Mouse (Mus musculus): ENCODE measurements around the gene Gm17190.

DNA sequence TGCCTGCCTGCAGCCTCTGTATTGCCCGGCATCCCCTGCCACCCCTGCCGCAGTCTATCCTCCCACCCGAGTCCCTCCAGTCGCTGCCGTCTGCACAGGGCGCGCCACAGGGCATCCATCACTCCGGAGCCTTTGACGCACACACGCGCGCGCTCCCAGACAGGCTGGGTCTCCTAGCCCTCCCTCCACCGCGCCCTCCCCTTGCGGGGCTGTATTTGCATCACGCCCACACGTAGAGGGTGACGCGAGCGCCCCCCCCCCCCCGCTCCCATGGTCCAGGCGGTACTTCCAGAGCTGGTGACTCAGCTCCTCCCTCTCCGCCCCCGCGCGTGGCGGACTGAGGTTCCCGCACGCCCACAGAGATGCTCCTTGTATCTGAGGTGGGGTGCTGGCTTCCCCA, 49.2 kb downstream of the Gm17190 start:
- TF ChIP-seq CTCF (IDR thresholded peaks at IDR 0.05; ENCODE audit: insufficient read depth, low read length) (no peak), POLR2A (IDR thresholded peaks at IDR 0.05; ENCODE audit: borderline replicate concordance, extremely low read depth, low read depth, low read length) (no peak)

Data from lung, adult 2 months (tissue).